Mouse (Mus musculus): ENCODE data around the gene Cabin1. TPM values are rescaled to one million over a fixed set of nuclear protein-coding genes. Genes with fewer than 3 reads are reported as not detected.

The Cabin1 gene
- total and polyA plus RNA-seq, 3 experiments, result 27.2 to 115 (median 54.9) TPM

GRCm38 (mm10) chr10:75645616-75646015, 118.5 kb downstream of the Cabin1 start:
- Histone ChIP-seq H3K4me3 (ENCODE audit: control insufficient read depth in 1 of 2, insufficient read depth in 1 of 2, low read depth in 2 of 2, low read length in 2 of 2) (no peak overlapping the region), H3K9ac (ENCODE audit: control insufficient read depth, low read depth, low read length, poor library complexity, severe bottlenecking) (no peak overlapping the region), H3K79me2 (ENCODE audit: control insufficient read depth, insufficient read depth, low read length, poor library complexity) (no peaks in the 10 kb centered on the region), H3K27ac (ENCODE audit: control insufficient read depth, low read depth, low read length) (no peak overlapping the region), H3K27me3 (ENCODE audit: control insufficient read depth in 1 of 2, insufficient read depth in 2 of 2, low read length in 2 of 2) (no peaks in the 10 kb centered on the region), H3K9me3 (replicated peaks; ENCODE audit: insufficient read depth, low read length) (no peaks in the 10 kb centered on the region), H3K4me1 (ENCODE audit: control insufficient read depth in 1 of 2, insufficient read depth in 2 of 2, low read length in 2 of 2) (peaks cover 0 to 3% of the 10 kb centered on the region in 2 experiments; a peak in 2 of 4 replicates), H3K36me3 (ENCODE audit: control insufficient read depth in 1 of 2, insufficient read depth in 2 of 2, low read length in 2 of 2) (no peaks in the 10 kb centered on the region; a peak in 1 of 4 replicates)
- no peak for TF ChIP-seq ZKSCAN1 (IDR thresholded peaks at IDR 0.05; ENCODE audit: low read depth, low read length)
- no peak for TF ChIP-seq E2F4 (IDR thresholded peaks at IDR 0.05; ENCODE audit: borderline replicate concordance, low read depth, low read length)
- TF ChIP-seq JUND (IDR thresholded peaks at IDR 0.05; ENCODE audit: low read depth, low read length), result no peak
- no peak for TF ChIP-seq GATA1 (IDR thresholded peaks at IDR 0.05; ENCODE audit: low read depth, low read length)
- TF ChIP-seq POLR2AphosphoS2 (IDR thresholded peaks at IDR 0.05; ENCODE audit: low read length), result no peak
- no peak for TF ChIP-seq CHD2 (IDR thresholded peaks at IDR 0.05; ENCODE audit: low read length)
- DNase-seq (ENCODE audit: low read depth, low spot score), result no peak

DNA sequence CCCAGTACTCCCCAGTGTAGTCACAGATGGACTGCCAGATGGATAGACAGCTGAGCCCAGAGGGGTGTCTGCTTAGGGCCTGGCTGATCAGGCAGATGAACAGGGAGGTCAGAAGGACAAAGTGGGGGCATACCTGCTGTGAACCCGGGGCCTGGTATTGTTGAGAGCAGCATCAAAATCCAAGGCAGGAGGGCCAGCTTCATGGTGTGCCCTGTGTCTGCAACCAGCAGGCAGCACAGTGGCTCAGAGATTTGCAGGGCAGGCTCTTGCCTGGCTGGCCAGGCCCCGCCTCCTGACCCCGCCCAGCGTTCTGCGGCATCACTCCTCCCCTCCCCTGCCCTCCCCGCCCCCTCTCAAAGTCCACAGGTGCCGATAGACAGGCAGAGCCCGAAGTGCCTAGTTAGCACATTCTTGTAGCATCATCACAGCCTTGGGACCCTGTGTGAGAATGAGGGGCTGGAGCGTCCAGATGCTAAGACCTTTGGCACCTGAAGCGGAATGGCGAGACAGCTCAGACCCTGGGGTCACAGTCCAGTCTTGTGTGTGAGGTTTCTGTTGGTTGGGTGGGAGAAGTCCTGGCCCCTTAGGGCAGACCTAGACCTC, 120.3 kb downstream of the Cabin1 start, which contains the start of gene Susd2:
TSS of gene Susd2 (minus strand) at position 268 of the 603 bp plus-strand sequence.
- Histone ChIP-seq H3K36me3 (ENCODE audit: control insufficient read depth in 1 of 2, insufficient read depth in 2 of 2, low read length in 2 of 2) (no peaks in the 10 kb centered on the region; a peak in 1 of 4 replicates), H3K79me2 (ENCODE audit: control insufficient read depth, insufficient read depth, low read length, poor library complexity) (no peaks in the 10 kb centered on the region), H3K9me3 (replicated peaks; ENCODE audit: insufficient read depth, low read length) (no peaks in the 10 kb centered on the region), H3K9ac (ENCODE audit: control insufficient read depth, low read depth, low read length, poor library complexity, severe bottlenecking) (no peak within 1 kb of the TSS), H3K27me3 (ENCODE audit: control insufficient read depth in 1 of 2, insufficient read depth in 2 of 2, low read length in 2 of 2) (no peaks in the 10 kb centered on the region), H3K4me3 (ENCODE audit: control insufficient read depth in 1 of 2, insufficient read depth in 1 of 2, low read depth in 2 of 2, low read length in 2 of 2) (no peak within 1 kb of the TSS), H3K27ac (ENCODE audit: control insufficient read depth, low read depth, low read length) (no peak within 1 kb of the TSS), H3K4me1 (ENCODE audit: control insufficient read depth in 1 of 2, insufficient read depth in 2 of 2, low read length in 2 of 2) (peaks cover 0 to 3% of the 10 kb centered on the region in 2 experiments; a peak in 2 of 4 replicates)
- peak; percentile 50 for DNase-seq (ENCODE audit: low read depth, low spot score)
- TF ChIP-seq RCOR1 (IDR thresholded peaks at IDR 0.05; ENCODE audit: low read depth, low read length) (no peak), TCF12 (IDR thresholded peaks at IDR 0.05; ENCODE audit: low read depth, low read length) (no peak), NELFE (IDR thresholded peaks at IDR 0.05; ENCODE audit: low read depth, low read length) (no peak), MAX (IDR thresholded peaks at IDR 0.05; ENCODE audit: low read length) (no peak), EP300 (IDR thresholded peaks at IDR 0.05; ENCODE audit: low read depth in 1 of 2, low read length in 2 of 2) (no peak), ZNF384 (IDR thresholded peaks at IDR 0.05; ENCODE audit: low read depth, low read length) (no peak), ZC3H11A (IDR thresholded peaks at IDR 0.05; ENCODE audit: low read depth, low read length) (no peak)

DNA sequence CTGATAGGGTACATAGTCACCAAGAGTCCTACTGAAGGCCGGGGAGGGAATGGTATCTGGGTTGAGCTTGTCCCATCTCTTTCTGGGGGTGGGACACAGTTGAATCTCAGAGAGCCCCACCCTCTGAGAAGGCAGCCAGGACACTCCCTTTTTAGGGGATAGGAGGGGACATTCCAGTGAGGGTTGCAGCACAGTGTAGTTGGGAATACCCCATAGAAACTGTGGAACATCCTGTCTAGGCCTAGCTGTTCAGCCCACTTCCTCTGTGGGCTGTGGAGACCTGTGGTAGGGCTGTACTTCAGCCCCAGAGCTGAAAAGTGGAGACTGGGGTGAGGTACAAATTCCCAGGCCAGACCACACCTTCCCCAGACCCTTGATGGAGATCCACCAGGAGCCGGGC, 121.2 kb downstream of the Cabin1 start:
- H3K4me3 ChIP-seq (ENCODE audit: control insufficient read depth in 1 of 2, insufficient read depth in 1 of 2, low read depth in 2 of 2, low read length in 2 of 2), result no peak overlapping the region
- no peaks in the 10 kb centered on the region for H3K9me3 ChIP-seq (replicated peaks; ENCODE audit: insufficient read depth, low read length)
- H3K27me3 ChIP-seq (ENCODE audit: control insufficient read depth in 1 of 2, insufficient read depth in 2 of 2, low read length in 2 of 2), result no peaks in the 10 kb centered on the region
- H3K79me2 ChIP-seq (ENCODE audit: control insufficient read depth, insufficient read depth, low read length, poor library complexity), result no peaks in the 10 kb centered on the region
- no peak overlapping the region for H3K9ac ChIP-seq (ENCODE audit: control insufficient read depth, low read depth, low read length, poor library complexity, severe bottlenecking)
- H3K27ac ChIP-seq (ENCODE audit: control insufficient read depth, low read depth, low read length), result no peak overlapping the region
- TF ChIP-seq EP300 (IDR thresholded peaks at IDR 0.05; ENCODE audit: low read depth in 1 of 2, low read length in 2 of 2) (no peak), UBTF (IDR thresholded peaks at IDR 0.05; ENCODE audit: borderline replicate concordance, insufficient read depth, low read depth, low read length) (no peak), TBP (IDR thresholded peaks at IDR 0.05; ENCODE audit: low read depth, low read length) (no peak), CHD1 (IDR thresholded peaks at IDR 0.05; ENCODE audit: low read depth, low read length) (no peak), TAL1 (IDR thresholded peaks at IDR 0.05; ENCODE audit: low read length) (no peak)
- peaks cover 0 to 3% of the 10 kb centered on the region in 2 experiments; a peak in 2 of 4 replicates for H3K4me1 ChIP-seq (ENCODE audit: control insufficient read depth in 1 of 2, insufficient read depth in 2 of 2, low read length in 2 of 2)
- H3K36me3 ChIP-seq (ENCODE audit: control insufficient read depth in 1 of 2, insufficient read depth in 2 of 2, low read length in 2 of 2), result no peaks in the 10 kb centered on the region; a peak in 1 of 4 replicates
- DNase-seq (ENCODE audit: low read depth, low spot score), result no peak
